Mouse (Mus musculus) lung, embryonic 16.5 days (tissue): ENCODE results near the gene Susd1. TPM values are rescaled to one million over a fixed set of nuclear protein-coding genes. Genes with fewer than 3 reads are reported as not detected.

Experiments used
- ATAC-seq: fragments of 200-750 bp; cut with Nextera tagmentation; 2 replicates; pipeline ENCODE4 v1.8.0; 2017; ENCODE audit warnings: low read depth, mild to moderate bottlenecking, moderate library complexity
- H3K27ac ChIP-seq: fragments of 300-500 bp; sonication (generic); 2 replicates; pipeline ENCODE4 v1.5.1; 2014; ENCODE audit warnings: mild to moderate bottlenecking, control low read depth, low read length
- H3K27me3 ChIP-seq: fragments of 300-500 bp; sonication (generic); 2 replicates; pipeline ENCODE4 v1.6.1; 2014; ENCODE audit warnings: low read depth, low read length, mixed read lengths; ENCODE audit not compliant: control insufficient read depth, insufficient read depth
- H3K36me3 ChIP-seq: fragments of 300-500 bp; sonication (generic); 2 replicates; pipeline ENCODE4 v1.6.1; 2014; ENCODE audit warnings: low read length; ENCODE audit not compliant: control insufficient read depth, insufficient read depth
- H3K4me1 ChIP-seq: fragments of 300-500 bp; sonication (generic); replicated peaks from 2 replicates; pipeline ENCODE4 v1.6.1; 2014; ENCODE audit warnings: low read length, mixed read lengths; ENCODE audit not compliant: control insufficient read depth, insufficient read depth
- H3K4me2 ChIP-seq: fragments of 300-500 bp; sonication (generic); 2 replicates; pipeline ENCODE4 v1.6.1; 2014; ENCODE audit warnings: low read depth, low read length, control low read depth
- H3K4me3 ChIP-seq: fragments of 300-500 bp; sonication (generic); 2 replicates; pipeline ENCODE4 v1.5.1; 2014; ENCODE audit warnings: mild to moderate bottlenecking, low read length, control low read depth
- H3K9ac ChIP-seq: fragments of 300-500 bp; sonication (generic); 2 replicates; pipeline ENCODE4 v1.6.1; 2014; ENCODE audit warnings: low read length, control low read depth
- H3K9me3 ChIP-seq: fragments of 300-500 bp; sonication (generic); 2 replicates; pipeline ENCODE4 v1.6.1; 2016; ENCODE audit warnings: low read length; ENCODE audit not compliant: control insufficient read depth
- WGBS: fragments of 180-500 bp; shearing (Covaris S2); extraction: QIAGEN DNeasy Blood & Tissue Kit; methylation state at CpG from one replicate; pipeline ENCODE4 v1.1.7; 2014; 5-methylcytosine and 5-hydroxymethylcytosine counted together
- polyA plus RNA-seq: library from polyadenylated mRNA; unstranded; fragments of >200 nt; fragmentation: Nextera tagmentation; extraction: Ambion mirVana; gene quantifications from 2 replicates; pipeline ENCODE4 v1.2.1, GENCODE M21; 2015

Gene Susd1
- polyA plus RNA-seq, 1 experiment from 2014 or later: 8.6 TPM

GRCm38 (mm10) chr4:59273342-59273741 is 165.1 kb downstream of the Susd1 start:
- Histone ChIP-seq H3K27me3 (no peaks in the 10 kb centered on the region), H3K27ac (no peak overlapping the region), H3K4me1 (no peaks in the 10 kb centered on the region), H3K4me2 (no peak overlapping the region), H3K36me3 (no peaks in the 10 kb centered on the region), H3K9ac (no peak overlapping the region), H3K9me3 (no peaks in the 10 kb centered on the region; the same call in 1 of the 2 replicates), H3K4me3 (no peak overlapping the region)
- WGBS: 30% methylated on average over 1 of the region's 1 CpGs
- ATAC-seq: no peak

- no peaks in the 10 kb centered on the region for H3K36me3 ChIP-seq
- ATAC-seq: no peak
Observed at GRCm38 (mm10) chr4:59265631-59266030, 172.8 kb downstream of the Susd1 start.

GRCm38 (mm10) chr4:59265182-59265581 is 173.3 kb downstream of the Susd1 start:
- Histone ChIP-seq H3K27ac (no peak overlapping the region), H3K9ac (no peak overlapping the region), H3K36me3 (no peaks in the 10 kb centered on the region), H3K4me2 (no peak overlapping the region), H3K9me3 (no peaks in the 10 kb centered on the region; the same call in 1 of the 2 replicates), H3K27me3 (no peaks in the 10 kb centered on the region), H3K4me1 (no peaks in the 10 kb centered on the region), H3K4me3 (no peak overlapping the region)
- no peak for ATAC-seq
- WGBS: 80% methylated on average over 5 of the region's 5 CpGs

More at GRCm38 (mm10) chr4:59265631-59266030, 172.8 kb downstream of the Susd1 start:
- Histone ChIP-seq H3K4me3 (no peak overlapping the region), H3K27ac (no peak overlapping the region), H3K27me3 (no peaks in the 10 kb centered on the region), H3K9ac (no peak overlapping the region), H3K4me2 (no peak overlapping the region), H3K4me1 (no peaks in the 10 kb centered on the region), H3K9me3 (no peaks in the 10 kb centered on the region; the same call in 1 of the 2 replicates)
- 89% methylated on average over 5 of the region's 5 CpGs for WGBS

Other genes with a start within 250 kb of the Susd1 start
- gene Ugcg, start 249.4 kb downstream of the Susd1 start, polyA plus RNA-seq: 9.7 and 10.5 TPM in 2 replicates
- gene Ptbp3, start 110.7 kb upstream of the Susd1 start, polyA plus RNA-seq: 53.9 and 55.5 TPM in 2 replicates
- gene Hsdl2, start 142.9 kb upstream of the Susd1 start, polyA plus RNA-seq: 23.8 and 26.3 TPM in 2 replicates
- 20.9 and 21.1 TPM in 2 replicates for gene E130308A19Rik, start 187.6 kb upstream of the Susd1 start, polyA plus RNA-seq